Mouse (Mus musculus) myocyte (in vitro differentiated cells): ENCODE results near the gene Tlcd2. TPM values are rescaled to one million over a fixed set of nuclear protein-coding genes. Genes with fewer than 3 reads are reported as not detected.
A peak's percentile ranks its signal among the peaks of the same experiment; 100 is the strongest.

Experiments
- H3K27me3 ChIP-seq: one replicate; pipeline ENCODE4 v1.6.1; 2011; ENCODE audit not compliant: control insufficient read depth, insufficient read depth, insufficient read length
- H3K36me3 ChIP-seq: one replicate; pipeline ENCODE4 v1.6.1; 2011; ENCODE audit not compliant: control insufficient read depth, insufficient read depth
- H3K4me2 ChIP-seq: one replicate; pipeline ENCODE4 v1.6.1; 2011; ENCODE audit warnings: low read depth, control low read depth
- H3K4me3 ChIP-seq: one replicate; pipeline ENCODE4 v1.5.1; 2011; ENCODE audit warnings: mild to moderate bottlenecking, control low read depth, moderate library complexity
- H3K79me2 ChIP-seq: one replicate; pipeline ENCODE4 v1.6.1; 2011; ENCODE audit not compliant: control insufficient read depth, insufficient read depth
- H3ac ChIP-seq: one replicate; pipeline ENCODE4 v1.6.1; 2011; ENCODE audit not compliant: control insufficient read depth, insufficient read length
- CEBPB ChIP-seq: IDR thresholded peaks from 2 replicates; pipeline ENCODE4 v1.6.1; 2011; ENCODE audit warnings: mild to moderate bottlenecking, moderate library complexity; ENCODE audit not compliant: poor library complexity, insufficient read depth, severe bottlenecking
- E2F4 ChIP-seq: IDR thresholded peaks from one replicate; pipeline ENCODE4 v1.6.1; 2011; ENCODE audit warnings: mild to moderate bottlenecking, control low read depth, moderate library complexity; ENCODE audit not compliant: insufficient read depth
- MAX ChIP-seq: IDR thresholded peaks from one replicate; pipeline ENCODE4 v1.6.1; 2011; ENCODE audit warnings: low read depth, mild to moderate bottlenecking, control low read depth
- MYOD1 ChIP-seq, 3 experiments: IDR thresholded peaks; one replicate each; pipeline ENCODE4 v1.6.1; 2011; ENCODE audit warnings: control low read depth in 2 of 3, low read depth in 2 of 3, mild to moderate bottlenecking in 2 of 3, moderate library complexity in 1 of 3; ENCODE audit not compliant: insufficient read length in 2 of 3, control insufficient read depth in 1 of 3
- MYOG ChIP-seq, 3 experiments: IDR thresholded peaks; one replicate each; pipeline ENCODE4 v1.6.1; 2011; ENCODE audit warnings: control low read depth in 2 of 3, low read depth in 2 of 3, mild to moderate bottlenecking in 2 of 3; ENCODE audit not compliant: insufficient read length in 2 of 3, control insufficient read depth in 1 of 3, insufficient read depth in 1 of 3
- POLR2A ChIP-seq: IDR thresholded peaks from one replicate; pipeline ENCODE4 v1.6.1; 2011; ENCODE audit warnings: low read depth, mild to moderate bottlenecking, control low read depth, moderate library complexity; ENCODE audit not compliant: insufficient read length
- POLR2AphosphoS2 ChIP-seq: IDR thresholded peaks from one replicate; pipeline ENCODE4 v1.6.1; 2011; ENCODE audit warnings: low read depth, control low read depth; ENCODE audit not compliant: insufficient read length
- REST ChIP-seq: IDR thresholded peaks from one replicate; pipeline ENCODE4 v1.6.1; 2011; ENCODE audit warnings: mild to moderate bottlenecking, control low read depth, moderate library complexity; ENCODE audit not compliant: insufficient read depth, insufficient read length
- SRF ChIP-seq: IDR thresholded peaks from one replicate; pipeline ENCODE4 v1.6.1; 2011; ENCODE audit warnings: low read depth; ENCODE audit not compliant: control insufficient read depth, insufficient read length
- TCF12 ChIP-seq: IDR thresholded peaks from one replicate; pipeline ENCODE4 v1.6.1; 2011; ENCODE audit warnings: mild to moderate bottlenecking, control low read depth; ENCODE audit not compliant: poor library complexity, insufficient read depth, severe bottlenecking
- TCF3 ChIP-seq: IDR thresholded peaks from one replicate; pipeline ENCODE4 v1.6.1; 2011; ENCODE audit warnings: low read depth, control low read depth; ENCODE audit not compliant: insufficient read length
- USF1 ChIP-seq: IDR thresholded peaks from one replicate; pipeline ENCODE4 v1.6.1; 2011; ENCODE audit warnings: low read depth, mild to moderate bottlenecking, control low read depth, moderate library complexity
- polyA plus RNA-seq: library from polyadenylated mRNA; unstranded; fragments of >200 nt; fragmentation: generic; extraction: Trizol; gene quantifications from one replicate; pipeline ENCODE4 v1.2.1, GENCODE M21; 2012; ENCODE audit warnings: missing spikeins

Tlcd2 gene
- polyA plus RNA-seq = 2.9 TPM

DNA sequence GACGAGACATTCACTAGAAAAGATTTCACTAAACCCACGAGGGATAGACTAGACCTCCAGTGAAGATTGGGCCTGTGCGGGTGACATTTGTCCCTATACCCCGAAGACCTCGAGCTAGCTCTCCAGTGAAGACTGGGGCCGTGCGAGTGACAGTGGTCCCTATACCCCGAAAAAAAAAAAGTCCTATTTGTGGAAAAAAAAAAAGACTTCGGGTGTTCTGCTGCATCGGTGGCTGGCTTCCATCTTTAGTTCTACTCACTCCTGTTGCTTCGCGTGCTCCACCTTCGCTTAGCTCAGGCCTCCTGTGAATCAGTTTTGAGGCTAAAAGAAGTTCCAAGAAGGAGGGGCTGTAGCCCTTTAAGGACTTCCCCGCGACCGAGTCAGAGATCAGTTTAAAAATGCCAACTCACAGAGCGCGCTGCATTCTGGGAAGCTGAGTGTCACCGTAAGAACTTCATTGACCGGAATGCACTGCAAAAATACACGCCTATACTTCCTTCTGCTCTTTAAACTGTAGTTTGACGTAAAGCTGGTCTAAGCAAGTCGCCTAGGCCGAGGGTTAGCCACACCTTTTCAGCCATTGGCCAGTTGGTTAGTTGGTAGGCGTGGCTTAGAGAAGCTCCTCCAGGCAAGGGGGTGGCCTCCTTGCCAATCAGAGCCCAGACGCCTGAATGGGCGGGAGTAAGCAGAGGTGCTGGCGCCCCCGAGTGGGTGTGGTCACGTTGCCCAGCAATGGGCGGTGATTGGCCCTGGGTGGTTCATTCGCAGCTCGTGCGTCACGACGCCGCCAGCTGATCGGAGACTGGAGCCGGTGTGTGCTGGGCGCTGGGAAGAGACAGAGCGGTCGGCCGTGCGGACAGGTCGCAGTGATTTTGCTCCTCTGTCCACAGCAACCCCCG lies at the start of gene Tlcd2:
Tlcd2 (plus strand) TSS at position 872 of the 899 bp plus-strand sequence.
- peaks cover 26% of the 10 kb centered on the region for H3K36me3 ChIP-seq
- peak within 1 kb of the TSS; percentile 99 for H3K4me2 ChIP-seq
- TF ChIP-seq TCF3 (peak; percentile 6), TCF12 (no peak), USF1 (peak; percentile 74), POLR2AphosphoS2 (peak; percentile 100), POLR2A (peak; percentile 100), REST (peak; percentile 52), MYOG (IDR thresholded peaks at IDR 0.05; ENCODE audit: control insufficient read depth in 1 of 3, insufficient read depth in 1 of 3, insufficient read length in 2 of 3, low read depth in 2 of 3) (peak in 2 of 3 experiments; percentile 43 to 79), SRF (peak; percentile 50), E2F4 (peak; percentile 57), CEBPB (no peak), MAX (no peak), MYOD1 (IDR thresholded peaks at IDR 0.05; ENCODE audit: control insufficient read depth in 1 of 3, insufficient read length in 2 of 3, low read depth in 2 of 3) (peak in 2 of 3 experiments; percentile 38 to 60)
- H3K4me3 ChIP-seq = peak within 1 kb of the TSS; percentile 98
- peaks cover 37% of the 10 kb centered on the region for H3K79me2 ChIP-seq
- peak within 1 kb of the TSS; percentile 36 for H3ac ChIP-seq
- no peaks in the 10 kb centered on the region for H3K27me3 ChIP-seq

DNA sequence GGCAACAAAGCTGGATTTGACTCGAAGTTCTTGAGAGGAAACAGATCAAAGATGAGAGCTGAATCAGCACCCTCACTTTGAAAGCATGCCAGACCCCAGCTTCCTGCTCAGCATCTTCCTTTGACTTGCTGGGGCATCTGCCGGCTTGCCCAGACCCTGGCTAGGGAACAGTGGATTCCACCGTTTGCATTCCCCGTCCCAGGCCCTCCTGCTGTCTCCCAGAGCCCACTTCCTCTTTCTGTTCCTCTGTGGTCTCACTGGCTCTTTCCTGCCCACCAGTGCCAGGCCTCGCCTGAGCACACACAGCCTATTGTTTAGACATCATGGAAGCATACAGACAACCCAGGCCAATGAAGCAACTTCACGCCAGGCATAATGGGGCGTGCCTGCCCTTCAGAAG lies 46.4 kb upstream of the Tlcd2 start:
- no peak for TF ChIP-seq MYOD1 (IDR thresholded peaks at IDR 0.05; ENCODE audit: control insufficient read depth in 1 of 3, insufficient read length in 2 of 3, low read depth in 2 of 3)
- Histone ChIP-seq H3K79me2 (peaks cover 29% of the 10 kb centered on the region), H3ac (no peak overlapping the region), H3K27me3 (no peaks in the 10 kb centered on the region), H3K4me3 (no peak overlapping the region), H3K36me3 (peaks cover 77% of the 10 kb centered on the region), H3K4me2 (no peak overlapping the region)

DNA sequence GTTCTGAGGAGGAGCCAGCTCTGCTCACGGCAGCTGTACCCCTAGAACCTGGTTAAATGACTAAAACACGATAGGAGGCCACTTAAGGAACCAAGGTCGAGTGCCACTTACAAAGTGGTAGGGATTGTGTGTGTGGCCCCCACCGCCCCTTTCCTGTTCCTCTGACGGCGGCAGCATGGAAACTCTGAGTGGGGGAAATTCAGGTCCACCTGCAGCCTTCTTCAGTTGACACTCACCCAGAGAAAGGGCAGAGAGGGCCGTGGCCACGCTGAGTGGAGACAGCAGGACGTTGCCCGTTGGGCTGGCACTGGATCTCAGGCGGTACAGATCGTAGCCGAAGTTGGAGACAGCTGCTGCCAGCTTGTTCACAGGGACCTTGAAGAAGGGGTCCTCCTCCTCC lies 45.5 kb upstream of the Tlcd2 start:
- TF ChIP-seq MYOD1 (IDR thresholded peaks at IDR 0.05; ENCODE audit: control insufficient read depth in 1 of 3, insufficient read length in 2 of 3, low read depth in 2 of 3) (no peak), USF1 (no peak), TCF3 (no peak), TCF12 (no peak), POLR2AphosphoS2 (no peak), MYOG (IDR thresholded peaks at IDR 0.05; ENCODE audit: control insufficient read depth in 1 of 3, insufficient read depth in 1 of 3, insufficient read length in 2 of 3, low read depth in 2 of 3) (no peak), REST (no peak), CEBPB (no peak), E2F4 (no peak)
- Histone ChIP-seq H3K27me3 (no peaks in the 10 kb centered on the region), H3K79me2 (peaks cover 38% of the 10 kb centered on the region), H3K36me3 (peaks cover 68% of the 10 kb centered on the region), H3K4me2 (no peak overlapping the region), H3K4me3 (no peak overlapping the region), H3ac (no peak overlapping the region)

DNA sequence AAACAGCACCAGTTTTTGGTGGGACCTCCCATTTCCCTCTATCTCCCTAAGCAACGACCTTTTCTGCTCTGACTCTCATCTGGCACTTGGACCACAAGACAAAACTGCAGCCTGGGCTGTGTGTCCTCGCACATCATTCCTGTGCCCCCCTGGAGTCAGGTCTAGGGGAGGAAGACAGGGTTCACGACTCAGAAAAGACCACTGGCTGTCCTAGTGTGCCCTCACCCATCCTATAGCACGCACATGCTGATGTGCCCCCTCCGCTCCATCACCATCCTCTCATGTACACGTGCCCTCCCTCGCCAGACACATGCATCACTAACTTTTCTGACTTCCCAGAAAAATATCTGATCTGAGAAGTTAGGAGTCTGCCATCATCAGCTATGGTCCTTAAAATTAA lies 41.5 kb upstream of the Tlcd2 start:
- Histone ChIP-seq H3K4me2 (peak overlapping the region; percentile 88), H3ac (no peak overlapping the region), H3K4me3 (peak overlapping the region; percentile 89), H3K36me3 (peaks cover 30% of the 10 kb centered on the region), H3K79me2 (peaks cover 52% of the 10 kb centered on the region), H3K27me3 (no peaks in the 10 kb centered on the region)
- peak; percentile 26 for TF ChIP-seq POLR2A
- TF ChIP-seq REST = no peak
- TF ChIP-seq POLR2AphosphoS2 = peak; percentile 53
- no peak for TF ChIP-seq E2F4

DNA sequence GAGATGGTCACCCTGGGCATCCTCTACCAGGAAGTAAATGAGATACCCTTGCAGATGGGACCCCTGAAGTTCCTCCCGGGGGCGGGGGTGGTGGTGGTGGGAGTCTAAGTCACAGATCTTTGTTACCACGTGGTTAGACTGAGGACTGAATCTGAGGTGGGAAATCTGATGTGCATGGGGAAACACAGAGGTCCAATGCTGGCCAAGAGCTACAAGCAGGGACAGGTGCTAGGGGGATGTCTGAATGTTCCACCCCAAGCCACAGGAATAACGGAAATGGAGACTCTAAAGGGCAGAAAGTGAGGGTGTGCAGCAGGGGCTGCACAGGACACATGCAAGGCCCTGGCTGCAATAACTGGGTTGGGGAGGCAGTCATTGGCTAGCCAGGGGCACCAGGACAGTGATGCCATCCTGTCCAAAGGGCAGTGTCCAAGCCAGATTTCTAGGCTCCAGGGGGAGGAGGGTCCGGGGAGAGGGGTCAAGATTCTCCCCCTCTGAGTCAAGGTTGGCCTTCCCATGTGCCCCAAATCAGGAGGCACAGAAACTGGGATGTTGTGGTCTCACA lies 40.6 kb upstream of the Tlcd2 start:
- peak overlapping the region; percentile 88 for H3K4me2 ChIP-seq
- peaks cover 52% of the 10 kb centered on the region for H3K79me2 ChIP-seq
- H3K4me3 ChIP-seq = peak overlapping the region; percentile 89
- peak overlapping the region; percentile 64 for H3ac ChIP-seq
- H3K36me3 ChIP-seq = peaks cover 21% of the 10 kb centered on the region
- H3K27me3 ChIP-seq = no peaks in the 10 kb centered on the region
- no peak for TF ChIP-seq MAX
- peak in 1 of 3 experiments; percentile 36 for TF ChIP-seq MYOG (IDR thresholded peaks at IDR 0.05; ENCODE audit: control insufficient read depth in 1 of 3, insufficient read depth in 1 of 3, insufficient read length in 2 of 3, low read depth in 2 of 3)
- peak; percentile 13 to 79 (median 68) for TF ChIP-seq MYOD1 (IDR thresholded peaks at IDR 0.05; ENCODE audit: control insufficient read depth in 1 of 3, insufficient read length in 2 of 3, low read depth in 2 of 3)
- no peak for TF ChIP-seq POLR2A
